Mouse (Mus musculus): ENCODE results near the gene Antxr1. TPM values are rescaled to one million over a fixed set of nuclear protein-coding genes. Genes with fewer than 3 reads are reported as not detected.
A peak's percentile ranks its signal among the peaks of the same experiment; 100 is the strongest.

The Antxr1 gene
- polyA plus RNA-seq, 1 experiment from 2014 or later, result 2.8 TPM

- 84% methylated on average over 10 of the region's 10 CpGs for WGBS
- H3K4me1 ChIP-seq (replicated peaks), result peaks cover 12% of the 10 kb centered on the region; the same call in 1 of the 2 replicates
- H3K9me3 ChIP-seq, result no peaks in the 10 kb centered on the region
- H3K36me3 ChIP-seq, result no peaks in the 10 kb centered on the region
- no peaks in the 10 kb centered on the region for H3K27me3 ChIP-seq (ENCODE audit: insufficient read depth, poor library complexity, severe bottlenecking)
- H3K4me3 ChIP-seq, result no peak overlapping the region
- no peak for DNase-seq (ENCODE audit: low spot score)
- no peak overlapping the region for H3K27ac ChIP-seq
Observed at GRCm38 (mm10) chr6:87227940-87228339, 107.7 kb downstream of the Antxr1 start.

GRCm38 (mm10) chr6:87226315-87226714, 109.3 kb downstream of the Antxr1 start:
- DNase-seq (ENCODE audit: low spot score), result no peak
- Histone ChIP-seq H3K4me1 (replicated peaks) (peaks cover 12% of the 10 kb centered on the region; the same call in 1 of the 2 replicates), H3K4me3 (no peak overlapping the region), H3K36me3 (no peaks in the 10 kb centered on the region), H3K27me3 (ENCODE audit: insufficient read depth, poor library complexity, severe bottlenecking) (no peaks in the 10 kb centered on the region), H3K27ac (no peak overlapping the region), H3K9me3 (no peaks in the 10 kb centered on the region)
- WGBS, result 93% methylated on average over 4 of the region's 4 CpGs

GRCm38 (mm10) chr6:87225286-87225685, 110.3 kb downstream of the Antxr1 start:
- H3K27me3 ChIP-seq (ENCODE audit: insufficient read depth, poor library complexity, severe bottlenecking), result no peaks in the 10 kb centered on the region
- H3K9me3 ChIP-seq, result no peaks in the 10 kb centered on the region
- H3K4me3 ChIP-seq, result no peak overlapping the region
- H3K4me1 ChIP-seq (replicated peaks), result peaks cover 12% of the 10 kb centered on the region; the same call in 1 of the 2 replicates
- 0 out of 2 replicates have a peak overlapping the region, but pooled peaks have one; percentile 16 for H3K27ac ChIP-seq
- WGBS, result 79% methylated on average over 1 of the region's 1 CpGs
- DNase-seq (ENCODE audit: low spot score), result no peak
- H3K36me3 ChIP-seq, result no peaks in the 10 kb centered on the region

- Histone ChIP-seq H3K9me3 (no peaks in the 10 kb centered on the region), H3K36me3 (no peaks in the 10 kb centered on the region), H3K27ac (no peak overlapping the region), H3K27me3 (ENCODE audit: insufficient read depth, poor library complexity, severe bottlenecking) (no peaks in the 10 kb centered on the region), H3K4me1 (replicated peaks) (peaks cover 12% of the 10 kb centered on the region; the same call in 1 of the 2 replicates), H3K4me3 (no peak overlapping the region)
- no peak for DNase-seq (ENCODE audit: low spot score)
- WGBS, result 76% methylated on average over 10 of the region's 10 CpGs
Observed at GRCm38 (mm10) chr6:87222854-87223631, 112.6 kb downstream of the Antxr1 start.

- H3K9me3 ChIP-seq, result no peaks in the 10 kb centered on the region
- 80% methylated on average over 13 of the region's 13 CpGs for WGBS
- DNase-seq (ENCODE audit: low spot score), result no peak
- H3K36me3 ChIP-seq, result peaks cover 10% of the 10 kb centered on the region; the same call in 1 of the 2 replicates
- peaks cover 19% of the 10 kb centered on the region for H3K4me1 ChIP-seq (replicated peaks)
- H3K27me3 ChIP-seq (ENCODE audit: insufficient read depth, poor library complexity, severe bottlenecking), result no peaks in the 10 kb centered on the region
- H3K4me3 ChIP-seq, result no peak overlapping the region
- H3K27ac ChIP-seq, result no peak overlapping the region
Observed at GRCm38 (mm10) chr6:87219061-87219992, 116.3 kb downstream of the Antxr1 start.

- H3K27me3 ChIP-seq (ENCODE audit: insufficient read depth, poor library complexity, severe bottlenecking), result no peaks in the 10 kb centered on the region
- H3K4me3 ChIP-seq, result no peak overlapping the region
- no peaks in the 10 kb centered on the region for H3K9me3 ChIP-seq
- DNase-seq (ENCODE audit: low spot score), result no peak
- H3K27ac ChIP-seq, result no peak overlapping the region
- 68% methylated on average over 2 of the region's 2 CpGs for WGBS
- H3K4me1 ChIP-seq (replicated peaks), result peaks cover 16% of the 10 kb centered on the region
- peaks cover 23% of the 10 kb centered on the region for H3K36me3 ChIP-seq
Observed at GRCm38 (mm10) chr6:87216114-87216591, 119.5 kb downstream of the Antxr1 start.

GRCm38 (mm10) chr6:87213262-87213661, 122.4 kb downstream of the Antxr1 start:
- no peaks in the 10 kb centered on the region for H3K27me3 ChIP-seq (ENCODE audit: insufficient read depth, poor library complexity, severe bottlenecking)
- no peak for DNase-seq (ENCODE audit: low spot score)
- H3K36me3 ChIP-seq, result peaks cover 23% of the 10 kb centered on the region
- 83% methylated on average over 7 of the region's 7 CpGs for WGBS
- no peak overlapping the region for H3K4me3 ChIP-seq
- peaks cover 16% of the 10 kb centered on the region for H3K4me1 ChIP-seq (replicated peaks)
- no peaks in the 10 kb centered on the region for H3K9me3 ChIP-seq
- no peak overlapping the region for H3K27ac ChIP-seq

GRCm38 (mm10) chr6:87211551-87211950, 124.1 kb downstream of the Antxr1 start:
- WGBS, result 90% methylated on average over 3 of the region's 3 CpGs
- no peak overlapping the region for H3K4me3 ChIP-seq
- H3K4me1 ChIP-seq (replicated peaks), result peaks cover 16% of the 10 kb centered on the region
- DNase-seq (ENCODE audit: low spot score), result no peak
- H3K27ac ChIP-seq, result no peak overlapping the region
- H3K9me3 ChIP-seq, result no peaks in the 10 kb centered on the region
- peaks cover 23% of the 10 kb centered on the region for H3K36me3 ChIP-seq
- H3K27me3 ChIP-seq (ENCODE audit: insufficient read depth, poor library complexity, severe bottlenecking), result no peaks in the 10 kb centered on the region

- H3K4me1 ChIP-seq (replicated peaks), result peaks cover 4% of the 10 kb centered on the region; the same call in 1 of the 2 replicates
- H3K9me3 ChIP-seq, result no peaks in the 10 kb centered on the region
- no peaks in the 10 kb centered on the region for H3K27me3 ChIP-seq (ENCODE audit: insufficient read depth, poor library complexity, severe bottlenecking)
- no peak for DNase-seq (ENCODE audit: low spot score)
- H3K4me3 ChIP-seq, result no peak overlapping the region
- H3K27ac ChIP-seq, result no peak overlapping the region
- H3K36me3 ChIP-seq, result peaks cover 8% of the 10 kb centered on the region; the same call in 1 of the 2 replicates
- 73% methylated on average over 13 of the region's 13 CpGs for WGBS
Observed at GRCm38 (mm10) chr6:87207373-87207982, 128.1 kb downstream of the Antxr1 start.

GRCm38 (mm10) chr6:87206790-87207189, 128.8 kb downstream of the Antxr1 start:
- Histone ChIP-seq H3K9me3 (no peaks in the 10 kb centered on the region), H3K27me3 (ENCODE audit: insufficient read depth, poor library complexity, severe bottlenecking) (no peaks in the 10 kb centered on the region), H3K4me3 (no peak overlapping the region), H3K4me1 (replicated peaks) (peaks cover 4% of the 10 kb centered on the region; the same call in 1 of the 2 replicates), H3K36me3 (peaks cover 8% of the 10 kb centered on the region; the same call in 1 of the 2 replicates), H3K27ac (no peak overlapping the region)
- 87% methylated on average over 4 of the region's 4 CpGs for WGBS
- no peak for DNase-seq (ENCODE audit: low spot score)

- Histone ChIP-seq H3K27ac (no peak overlapping the region), H3K4me1 (replicated peaks) (peaks cover 4% of the 10 kb centered on the region; the same call in 1 of the 2 replicates), H3K4me3 (no peak overlapping the region), H3K36me3 (peaks cover 9% of the 10 kb centered on the region), H3K9me3 (no peaks in the 10 kb centered on the region), H3K27me3 (ENCODE audit: insufficient read depth, poor library complexity, severe bottlenecking) (no peaks in the 10 kb centered on the region)
- WGBS, result 79% methylated on average over 4 of the region's 4 CpGs
- no peak for DNase-seq (ENCODE audit: low spot score)
Observed at GRCm38 (mm10) chr6:87203467-87203866, 132.2 kb downstream of the Antxr1 start.

GRCm38 (mm10) chr6:87203065-87203464, 132.6 kb downstream of the Antxr1 start:
- H3K27me3 ChIP-seq (ENCODE audit: insufficient read depth, poor library complexity, severe bottlenecking), result no peaks in the 10 kb centered on the region
- 88% methylated on average over 2 of the region's 2 CpGs for WGBS
- H3K27ac ChIP-seq, result no peak overlapping the region
- H3K4me1 ChIP-seq (replicated peaks), result peaks cover 4% of the 10 kb centered on the region; the same call in 1 of the 2 replicates
- no peak for DNase-seq (ENCODE audit: low spot score)
- H3K4me3 ChIP-seq, result no peak overlapping the region
- no peaks in the 10 kb centered on the region for H3K9me3 ChIP-seq
- peaks cover 9% of the 10 kb centered on the region for H3K36me3 ChIP-seq

Measured in hindbrain, embryonic 10.5 days (tissue).